Mouse (Mus musculus) hindbrain, embryonic 15.5 days (tissue): Measurements from ENCODE around the gene Rbm6. TPM values are rescaled to one million over a fixed set of nuclear protein-coding genes. Genes with fewer than 3 reads are reported as not detected.

Experiments
- ATAC-seq: fragments of 200-750 bp; cut with Nextera tagmentation; 2 replicates; pipeline ENCODE4 v1.8.0; 2017; ENCODE audit warnings: low read depth, moderate number of reproducible peaks, moderate TSS enrichment; ENCODE audit not compliant: low FRiP score
- H3K27ac ChIP-seq: fragments of 300-500 bp; sonication (generic); replicated peaks from 2 replicates; pipeline ENCODE4 v1.5.1; 2015; ENCODE audit warnings: mild to moderate bottlenecking, inconsistent platforms
- H3K27me3 ChIP-seq: fragments of 300-500 bp; sonication (generic); 2 replicates; pipeline ENCODE4 v1.6.1; 2015; ENCODE audit warnings: control low read depth, inconsistent platforms
- H3K36me3 ChIP-seq: fragments of 300-500 bp; sonication (generic); 2 replicates; pipeline ENCODE4 v1.6.1; 2015; ENCODE audit warnings: control low read depth, inconsistent platforms
- H3K4me1 ChIP-seq: fragments of 300-500 bp; sonication (generic); replicated peaks from 2 replicates; pipeline ENCODE4 v1.6.1; 2015; ENCODE audit warnings: control low read depth, inconsistent platforms
- H3K4me2 ChIP-seq: fragments of 300-500 bp; sonication (generic); 2 replicates; pipeline ENCODE4 v1.6.1; 2015; ENCODE audit warnings: moderate library complexity, mild to moderate bottlenecking, inconsistent platforms
- H3K4me3 ChIP-seq: fragments of 300-500 bp; sonication (generic); 2 replicates; pipeline ENCODE4 v1.5.1; 2015; ENCODE audit warnings: mild to moderate bottlenecking, inconsistent platforms
- H3K9ac ChIP-seq: fragments of 300-500 bp; sonication (generic); 2 replicates; pipeline ENCODE4 v1.6.1; 2015; ENCODE audit warnings: inconsistent platforms
- H3K9me3 ChIP-seq: fragments of 300-500 bp; sonication (generic); 2 replicates; pipeline ENCODE4 v1.6.1; 2016; ENCODE audit warnings: control low read depth, inconsistent platforms
- WGBS: fragments of 180-500 bp; shearing (Covaris S2); methylation state at CpG from one replicate; pipeline ENCODE4 v1.1.7; 2015; 5-methylcytosine and 5-hydroxymethylcytosine counted together
- polyA plus RNA-seq: library from polyadenylated mRNA; unstranded; fragments of >200 nt; fragmentation: Nextera tagmentation; extraction: Ambion mirVana; gene quantifications from 2 replicates; pipeline ENCODE4 v1.2.1, GENCODE M21; 2015

Rbm6 gene
- polyA plus RNA-seq, 1 experiment from 2014 or later, result 97.0 TPM

DNA sequence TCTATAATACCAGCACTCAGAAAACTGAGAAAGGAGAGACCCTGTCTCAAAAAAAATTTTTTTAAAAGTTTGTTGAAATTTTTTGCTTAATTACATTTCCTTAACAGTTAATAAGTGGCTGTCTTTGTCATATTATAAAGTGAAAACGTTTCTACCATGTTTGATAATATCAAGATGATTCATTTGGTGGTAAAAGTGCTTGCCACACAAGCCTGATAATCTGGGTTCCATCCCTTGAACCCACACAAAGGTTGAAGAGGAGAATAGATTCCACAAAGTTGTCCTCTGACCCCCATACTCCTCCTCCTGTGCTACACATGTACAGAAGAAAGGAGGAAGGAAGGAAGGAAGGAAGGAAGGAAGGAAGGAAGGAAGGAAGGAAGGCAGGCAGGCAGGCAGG lies 8.5 kb downstream of the Rbm6 start:
- H3K27ac ChIP-seq, result no peak overlapping the region
- H3K4me3 ChIP-seq, result no peak overlapping the region
- 94% methylated on average over 1 of the region's 1 CpGs for WGBS
- no peak overlapping the region for H3K4me2 ChIP-seq
- no peak overlapping the region for H3K9ac ChIP-seq
- no peaks in the 10 kb centered on the region for H3K9me3 ChIP-seq
- H3K27me3 ChIP-seq, result no peaks in the 10 kb centered on the region
- no peaks in the 10 kb centered on the region for H3K36me3 ChIP-seq
- no peak for ATAC-seq
- H3K4me1 ChIP-seq, result peaks cover 3% of the 10 kb centered on the region; the same call in 1 of the 2 replicates

DNA sequence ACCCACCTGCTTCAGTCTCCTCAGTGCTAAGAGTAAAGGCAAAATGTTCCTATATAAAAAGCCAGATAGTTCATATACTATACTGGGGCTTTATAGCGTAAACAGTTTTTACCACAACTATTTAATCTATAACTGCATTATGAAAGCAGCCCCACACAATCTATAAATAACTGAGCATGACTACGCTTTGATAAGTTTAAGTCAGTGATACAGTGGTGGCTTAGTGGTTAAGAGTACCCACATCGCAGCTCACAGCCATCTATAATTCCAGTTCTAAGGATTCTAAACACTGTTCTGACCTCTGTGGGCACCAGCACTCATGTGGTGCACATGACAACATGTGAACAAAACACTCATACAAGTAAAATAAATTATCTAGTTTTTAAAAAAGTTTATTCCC lies 14.7 kb downstream of the Rbm6 start:
- no peaks in the 10 kb centered on the region for H3K4me1 ChIP-seq
- no peak overlapping the region for H3K27ac ChIP-seq
- WGBS, result 97% methylated on average over 3 of the region's 3 CpGs
- no peaks in the 10 kb centered on the region for H3K9me3 ChIP-seq
- H3K36me3 ChIP-seq, result peaks cover 14% of the 10 kb centered on the region; the same call in 1 of the 2 replicates
- no peak overlapping the region for H3K4me3 ChIP-seq
- H3K9ac ChIP-seq, result no peak overlapping the region
- H3K4me2 ChIP-seq, result no peak overlapping the region
- ATAC-seq, result no peak
- H3K27me3 ChIP-seq, result no peaks in the 10 kb centered on the region

DNA sequence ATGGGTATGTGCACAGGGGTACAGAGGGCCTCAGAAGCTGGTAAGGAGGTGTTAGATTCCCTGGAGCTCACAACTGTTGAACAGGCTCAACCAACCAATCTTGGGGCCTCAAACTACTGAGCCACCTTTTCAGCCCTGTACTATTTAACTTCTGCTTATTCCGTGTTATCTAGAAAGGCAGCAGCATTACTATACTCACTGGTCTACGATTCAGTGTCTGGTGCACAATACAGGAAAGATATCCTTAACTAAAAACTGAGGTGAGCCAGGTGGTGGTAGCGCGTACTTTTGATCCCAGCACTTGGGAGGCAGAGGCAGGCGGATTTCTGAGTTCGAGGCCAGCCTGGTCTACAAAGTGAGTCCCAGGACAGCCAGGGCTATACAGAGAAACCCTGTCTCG lies 24.1 kb downstream of the Rbm6 start:
- Histone ChIP-seq H3K4me3 (no peak overlapping the region), H3K9me3 (no peaks in the 10 kb centered on the region), H3K4me1 (no peaks in the 10 kb centered on the region), H3K27me3 (no peaks in the 10 kb centered on the region), H3K36me3 (peaks cover 51% of the 10 kb centered on the region), H3K4me2 (no peak overlapping the region), H3K9ac (no peak overlapping the region), H3K27ac (no peak overlapping the region)
- 96% methylated on average over 7 of the region's 7 CpGs for WGBS
- no peak for ATAC-seq

DNA sequence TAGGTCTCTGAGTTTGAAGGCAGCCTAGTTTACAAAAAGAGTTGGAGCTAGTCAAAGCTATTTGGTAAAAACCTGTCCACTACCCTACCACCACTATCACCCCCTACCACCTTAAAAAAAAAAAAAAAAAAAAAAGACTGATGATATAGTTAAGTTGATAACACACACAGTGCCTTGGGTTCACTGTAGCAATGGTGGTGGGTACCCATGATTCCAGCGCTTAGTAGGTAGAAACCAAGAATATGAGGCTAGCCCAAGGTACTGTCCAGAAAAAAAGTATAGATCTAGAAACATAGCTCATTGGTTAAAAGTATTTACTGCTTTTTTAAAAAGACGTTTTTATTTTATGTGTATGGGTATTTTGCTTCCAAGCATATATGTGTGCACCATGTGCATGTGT lies 30.3 kb downstream of the Rbm6 start:
- no peak overlapping the region for H3K27ac ChIP-seq
- H3K27me3 ChIP-seq, result no peaks in the 10 kb centered on the region
- H3K36me3 ChIP-seq, result peaks cover 36% of the 10 kb centered on the region
- H3K9ac ChIP-seq, result no peak overlapping the region
- H3K4me1 ChIP-seq, result no peaks in the 10 kb centered on the region
- 100% methylated on average over 2 of the region's 2 CpGs for WGBS
- no peak overlapping the region for H3K4me2 ChIP-seq
- no peak for ATAC-seq
- no peaks in the 10 kb centered on the region for H3K9me3 ChIP-seq
- H3K4me3 ChIP-seq, result no peak overlapping the region

DNA sequence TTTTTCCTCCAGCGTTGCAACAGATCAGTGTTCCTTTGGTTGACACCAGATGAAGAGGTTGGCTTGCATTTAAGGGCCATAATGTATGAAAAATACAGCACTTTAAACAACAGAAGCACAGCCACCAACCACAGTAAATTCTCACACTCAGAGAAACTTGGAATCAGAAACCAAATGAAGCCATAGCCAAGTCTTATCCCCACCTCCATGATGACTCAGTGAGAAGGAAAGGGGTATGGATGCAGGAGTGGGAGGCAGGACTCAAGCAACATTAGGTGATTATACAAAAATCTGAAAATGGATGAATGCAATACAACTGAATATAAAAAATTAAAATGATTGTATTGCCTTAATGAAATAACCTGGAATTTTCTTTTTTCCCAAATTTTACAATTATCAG lies 34.2 kb downstream of the Rbm6 start:
- 98% methylated on average over 1 of the region's 1 CpGs for WGBS
- Histone ChIP-seq H3K27ac (no peak overlapping the region), H3K4me2 (no peak overlapping the region), H3K36me3 (peaks cover 17% of the 10 kb centered on the region), H3K4me3 (no peak overlapping the region), H3K27me3 (no peaks in the 10 kb centered on the region), H3K9me3 (no peaks in the 10 kb centered on the region), H3K9ac (no peak overlapping the region), H3K4me1 (no peaks in the 10 kb centered on the region)
- ATAC-seq, result no peak

DNA sequence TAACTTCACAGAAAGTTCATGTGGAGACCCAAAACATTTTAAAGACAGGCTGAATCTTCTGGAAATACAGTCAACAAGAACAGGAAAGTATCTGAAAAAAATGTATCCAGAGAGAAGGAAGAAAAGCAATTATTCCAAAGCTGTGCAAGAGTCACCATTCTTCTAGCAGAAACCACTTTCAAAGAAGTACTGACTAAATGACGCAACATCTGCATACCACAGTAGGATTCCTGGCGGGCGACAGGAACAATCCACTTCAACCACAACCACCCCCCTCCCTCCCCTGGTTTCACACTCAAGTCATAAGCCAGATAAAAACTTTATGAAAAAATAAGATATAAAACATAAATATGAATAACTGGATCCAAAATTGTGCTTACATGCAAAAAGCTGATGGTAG lies 39.2 kb downstream of the Rbm6 start:
- 84% methylated on average over 3 of the region's 3 CpGs for WGBS
- H3K27ac ChIP-seq, result no peak overlapping the region
- H3K9ac ChIP-seq, result no peak overlapping the region
- H3K4me1 ChIP-seq, result no peaks in the 10 kb centered on the region
- H3K4me3 ChIP-seq, result no peak overlapping the region
- no peak overlapping the region for H3K4me2 ChIP-seq
- ATAC-seq, result no peak
- H3K36me3 ChIP-seq, result peaks cover 22% of the 10 kb centered on the region
- H3K9me3 ChIP-seq, result no peaks in the 10 kb centered on the region
- H3K27me3 ChIP-seq, result no peaks in the 10 kb centered on the region

DNA sequence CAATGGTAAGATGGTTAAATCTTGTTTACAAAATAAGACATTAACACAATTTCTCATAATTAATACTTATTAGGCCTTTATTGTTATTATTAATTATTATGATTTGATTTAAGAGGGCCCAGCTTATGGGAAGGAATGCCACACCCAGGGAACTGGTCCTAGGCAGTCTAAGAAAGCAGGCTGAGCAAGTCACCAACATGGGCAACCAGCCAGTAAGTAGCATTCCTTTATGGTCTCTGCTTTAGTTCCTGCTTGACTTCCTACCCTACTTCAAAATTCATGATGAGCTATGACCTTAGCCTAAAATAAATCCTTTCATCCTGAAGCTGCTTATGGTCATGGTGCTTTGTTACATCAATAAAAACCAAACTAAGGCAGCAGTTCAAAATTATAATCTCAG lies 41.3 kb downstream of the Rbm6 start:
- no peaks in the 10 kb centered on the region for H3K27me3 ChIP-seq
- H3K9me3 ChIP-seq, result no peaks in the 10 kb centered on the region
- H3K4me2 ChIP-seq, result no peak overlapping the region
- H3K4me3 ChIP-seq, result no peak overlapping the region
- H3K9ac ChIP-seq, result no peak overlapping the region
- no peak for ATAC-seq
- no peak overlapping the region for H3K27ac ChIP-seq
- no peaks in the 10 kb centered on the region for H3K4me1 ChIP-seq
- H3K36me3 ChIP-seq, result peaks cover 24% of the 10 kb centered on the region

DNA sequence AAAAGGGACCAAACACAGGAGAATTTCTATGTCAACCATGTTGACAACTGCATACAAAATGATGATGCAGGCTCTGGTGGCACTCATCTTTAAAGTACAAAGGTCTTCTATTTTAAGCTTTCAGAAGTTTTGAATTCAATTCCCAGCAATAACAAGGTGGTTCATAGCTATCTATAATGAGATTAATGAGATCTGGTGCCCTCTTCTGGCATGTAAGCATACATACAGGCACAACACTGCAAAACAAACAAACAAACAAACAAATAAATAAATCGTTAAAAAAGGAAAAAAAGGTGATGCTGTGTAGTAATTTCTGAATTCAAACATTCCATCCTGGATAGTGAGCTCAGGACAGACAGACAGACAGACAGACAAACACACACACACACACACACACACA lies 60.9 kb downstream of the Rbm6 start:
- H3K4me1 ChIP-seq, result no peaks in the 10 kb centered on the region
- no peaks in the 10 kb centered on the region for H3K27me3 ChIP-seq
- H3K9ac ChIP-seq, result no peak overlapping the region
- no peak for ATAC-seq
- peaks cover 18% of the 10 kb centered on the region; the same call in 1 of the 2 replicates for H3K36me3 ChIP-seq
- no peak overlapping the region for H3K27ac ChIP-seq
- no peaks in the 10 kb centered on the region for H3K9me3 ChIP-seq
- 96% methylated on average over 1 of the region's 1 CpGs for WGBS
- no peak overlapping the region for H3K4me3 ChIP-seq
- no peak overlapping the region for H3K4me2 ChIP-seq

DNA sequence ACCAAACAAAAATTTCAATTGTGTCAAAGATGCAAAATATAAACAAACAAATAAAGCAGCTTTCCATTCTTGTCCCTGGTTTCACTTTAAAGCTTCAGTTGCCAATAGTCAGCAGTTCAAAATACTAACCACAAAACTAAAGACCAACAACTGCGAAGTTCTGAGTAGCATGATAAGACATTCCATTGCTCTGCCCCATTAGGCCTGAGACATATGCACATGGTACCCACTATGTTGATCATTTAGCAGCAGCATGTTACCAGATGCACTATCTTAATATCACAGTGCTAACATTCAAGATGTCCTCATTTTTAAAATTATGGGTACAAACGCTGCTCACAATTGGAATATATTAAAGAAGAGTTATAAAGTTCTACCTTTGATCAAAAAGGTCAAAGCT lies 62.1 kb downstream of the Rbm6 start:
- Histone ChIP-seq H3K4me3 (no peak overlapping the region), H3K36me3 (peaks cover 12% of the 10 kb centered on the region; the same call in 1 of the 2 replicates), H3K4me1 (no peaks in the 10 kb centered on the region), H3K9ac (no peak overlapping the region), H3K9me3 (no peaks in the 10 kb centered on the region), H3K27me3 (no peaks in the 10 kb centered on the region), H3K4me2 (no peak overlapping the region), H3K27ac (no peak overlapping the region)
- WGBS, result 90% methylated on average over 2 of the region's 2 CpGs
- no peak for ATAC-seq

DNA sequence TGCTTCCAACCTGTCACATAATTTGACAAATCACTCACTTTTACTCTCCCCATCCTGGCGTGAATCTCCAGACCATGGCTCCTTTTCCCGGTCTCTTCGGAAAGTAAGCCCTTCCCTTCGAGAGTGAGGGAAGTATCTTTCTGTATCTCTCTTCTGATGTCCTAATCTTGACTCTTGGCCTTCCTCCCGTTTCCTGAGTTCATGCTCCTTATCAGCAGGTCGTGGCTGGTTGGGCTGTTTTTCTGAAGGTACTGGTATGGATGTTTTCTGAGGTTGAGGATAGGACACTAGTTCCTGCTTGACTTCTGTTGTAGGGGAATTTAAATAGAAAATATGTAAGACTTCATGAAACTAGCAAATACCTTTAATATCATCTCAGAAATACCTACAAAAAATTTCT lies 81.3 kb downstream of the Rbm6 start:
- H3K27me3 ChIP-seq, result no peaks in the 10 kb centered on the region
- H3K36me3 ChIP-seq, result peaks cover 49% of the 10 kb centered on the region
- H3K4me2 ChIP-seq, result no peak overlapping the region
- no peak for ATAC-seq
- no peaks in the 10 kb centered on the region for H3K4me1 ChIP-seq
- WGBS, result 86% methylated on average over 6 of the region's 6 CpGs
- no peaks in the 10 kb centered on the region for H3K9me3 ChIP-seq
- no peak overlapping the region for H3K4me3 ChIP-seq
- no peak overlapping the region for H3K9ac ChIP-seq
- H3K27ac ChIP-seq, result no peak overlapping the region

DNA sequence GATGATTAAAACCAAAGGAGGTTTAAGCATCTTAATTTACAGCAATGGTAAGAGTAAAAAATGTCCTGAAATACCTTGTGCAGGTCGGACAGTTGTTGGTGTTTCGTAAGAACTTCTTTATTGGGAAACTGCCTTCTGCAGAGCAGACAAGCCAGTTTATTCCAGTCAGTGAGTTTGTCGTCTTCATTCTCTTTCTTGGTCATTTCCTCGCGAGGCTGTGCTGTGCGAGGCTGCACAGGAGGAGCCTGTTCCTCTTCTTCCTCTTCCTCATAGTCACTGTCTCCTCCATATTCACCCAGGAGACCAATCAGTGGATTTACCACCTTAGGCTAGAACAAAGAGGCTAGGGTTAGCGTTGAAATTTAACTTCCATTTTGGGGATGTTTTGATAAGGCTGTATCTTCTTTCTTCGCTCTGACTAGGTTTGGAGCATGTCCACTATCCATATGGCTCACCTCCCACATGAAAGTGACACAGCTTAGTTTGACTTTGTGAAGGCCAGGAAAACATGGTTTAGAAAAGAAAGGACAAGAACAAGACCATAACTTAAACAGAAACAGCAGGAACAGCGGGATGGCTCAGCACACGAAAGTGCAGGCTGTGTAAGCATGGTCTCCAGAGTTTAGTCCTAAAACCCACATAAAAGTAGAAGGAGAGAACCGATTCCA lies 90.4 kb downstream of the Rbm6 start:
- ATAC-seq, result no peak
- H3K4me1 ChIP-seq, result no peaks in the 10 kb centered on the region
- no peaks in the 10 kb centered on the region for H3K27me3 ChIP-seq
- no peak overlapping the region for H3K4me3 ChIP-seq
- no peaks in the 10 kb centered on the region for H3K9me3 ChIP-seq
- H3K36me3 ChIP-seq, result peaks cover 77% of the 10 kb centered on the region
- H3K27ac ChIP-seq, result no peak overlapping the region
- no peak overlapping the region for H3K9ac ChIP-seq
- no peak overlapping the region for H3K4me2 ChIP-seq
- WGBS, result 90% methylated on average over 11 of the region's 11 CpGs

DNA sequence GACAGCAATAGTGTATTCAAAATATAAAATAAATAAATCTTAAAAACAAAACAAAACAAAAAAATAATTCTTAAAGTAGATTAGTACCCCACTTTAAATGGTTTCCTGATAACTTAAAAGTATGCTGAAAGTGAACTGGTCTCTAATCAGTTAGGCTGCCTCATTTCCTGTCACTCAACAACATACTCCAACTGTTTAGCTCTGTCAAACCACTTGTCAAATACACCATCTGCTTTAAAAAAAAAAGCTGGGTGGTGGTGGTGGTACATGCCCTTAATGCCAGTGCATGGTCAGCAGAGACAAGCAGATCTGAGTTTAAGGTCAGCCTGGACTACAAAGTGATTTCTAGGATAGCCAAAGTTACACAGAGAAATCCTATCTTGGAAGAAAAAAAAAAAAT lies 96.2 kb downstream of the Rbm6 start:
- no peaks in the 10 kb centered on the region for H3K27me3 ChIP-seq
- H3K4me2 ChIP-seq, result no peak overlapping the region
- no peak overlapping the region for H3K27ac ChIP-seq
- ATAC-seq, result no peak
- no peaks in the 10 kb centered on the region for H3K9me3 ChIP-seq
- H3K36me3 ChIP-seq, result peaks cover 73% of the 10 kb centered on the region
- no peaks in the 10 kb centered on the region for H3K4me1 ChIP-seq
- no peak overlapping the region for H3K9ac ChIP-seq
- no peak overlapping the region for H3K4me3 ChIP-seq

DNA sequence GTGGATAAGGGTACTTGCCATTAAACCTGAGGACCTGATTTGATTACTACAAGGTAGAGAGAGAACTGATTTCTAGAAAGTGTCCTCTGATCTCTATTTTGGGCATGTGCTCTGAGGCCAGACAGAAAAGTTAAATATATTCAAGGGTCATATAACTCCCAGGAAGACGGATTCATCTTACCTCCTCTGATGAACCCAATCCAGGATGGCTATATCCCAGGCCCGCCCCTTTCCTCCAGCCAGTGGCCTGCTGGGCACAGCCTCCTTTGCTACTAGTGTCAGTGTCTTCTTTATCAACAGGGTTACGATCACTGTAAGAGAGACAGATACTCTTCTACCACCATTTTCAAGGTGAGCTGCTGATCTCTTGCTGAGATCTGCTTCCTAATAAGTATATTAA lies 98.6 kb downstream of the Rbm6 start:
- H3K27me3 ChIP-seq, result no peaks in the 10 kb centered on the region
- no peak overlapping the region for H3K9ac ChIP-seq
- H3K36me3 ChIP-seq, result peaks cover 49% of the 10 kb centered on the region
- no peak for ATAC-seq
- H3K4me3 ChIP-seq, result no peak overlapping the region
- H3K4me1 ChIP-seq, result peaks cover 10% of the 10 kb centered on the region
- H3K27ac ChIP-seq, result no peak overlapping the region
- H3K4me2 ChIP-seq, result no peak overlapping the region
- no peaks in the 10 kb centered on the region for H3K9me3 ChIP-seq
- 95% methylated on average over 3 of the region's 3 CpGs for WGBS
